Mouse (Mus musculus) kidney, postnatal 10 days (tissue): ENCODE data around the gene Gm4881.
"Not testable (repeated sequence)": the region's sequence is repeated elsewhere in the genome, so short reads cannot be mapped to it uniquely, and the experiment has no call there.

ENCODE experiments used
- DNase-seq: peaks from one replicate; pipeline ENCODE4 v3.0.0; 2021; ENCODE audit warnings: mixed read lengths

The Gm4881 gene

GRCm38 (mm10) chr7:24953966-24954365 is 9.7 kb upstream of the Gm4881 start:
- no peak for DNase-seq

- DNase-seq: peak; percentile 87
These were observed 5.8 kb upstream of the Gm4881 start for GRCm38 (mm10) chr7:24949958-24950623.

- DNase-seq: no peak
These were observed 4.5 kb upstream of the Gm4881 start for GRCm38 (mm10) chr7:24948774-24949173.

GRCm38 (mm10) chr7:24947316-24948048 is 3.2 kb upstream of the Gm4881 start:
- no peak for DNase-seq

GRCm38 (mm10) chr7:24943641-24944040 is 653 bp downstream of the Gm4881 start:
- no peak for DNase-seq

- DNase-seq: no peak
These were observed 12.6 kb downstream of the Gm4881 start for GRCm38 (mm10) chr7:24931651-24932050.

- DNase-seq: no peak
These were observed 13.8 kb downstream of the Gm4881 start for GRCm38 (mm10) chr7:24930475-24930874.

GRCm38 (mm10) chr7:24919728-24920127 is 24.6 kb downstream of the Gm4881 start:
- no peak for DNase-seq

GRCm38 (mm10) chr7:24918763-24919323 is 25.5 kb downstream of the Gm4881 start:
- no peak for DNase-seq

- DNase-seq: no peak
These were observed 31.8 kb downstream of the Gm4881 start for GRCm38 (mm10) chr7:24912480-24912879.

GRCm38 (mm10) chr7:24907211-24907748 is 37.0 kb downstream of the Gm4881 start:
- DNase-seq: peak; percentile 36

- no peak for DNase-seq
These were observed 37.7 kb downstream of the Gm4881 start for GRCm38 (mm10) chr7:24906551-24906950.

GRCm38 (mm10) chr7:24904936-24905335 is 39.4 kb downstream of the Gm4881 start:
- peak; percentile 77 for DNase-seq

- DNase-seq: peak; percentile 99
These were observed 40.2 kb downstream of the Gm4881 start for GRCm38 (mm10) chr7:24904070-24904483.

GRCm38 (mm10) chr7:24903444-24903825 is 40.9 kb downstream of the Gm4881 start:
- DNase-seq: no peak

GRCm38 (mm10) chr7:24902630-24903443 is 41.5 kb downstream of the Gm4881 start, which contains the start of gene Arhgef1:
TSS of gene Arhgef1 (plus strand) at chr7:24902912.
- peak; percentile 86 for DNase-seq

- no peak for DNase-seq
These were observed 42.0 kb downstream of the Gm4881 start for GRCm38 (mm10) chr7:24902264-24902629.

GRCm38 (mm10) chr7:24901842-24902241 is 42.5 kb downstream of the Gm4881 start:
- DNase-seq: no peak

GRCm38 (mm10) chr7:24901114-24901513 is 43.2 kb downstream of the Gm4881 start:
- no peak for DNase-seq

GRCm38 (mm10) chr7:24897959-24898358 is 46.3 kb downstream of the Gm4881 start:
- DNase-seq: no peak

GRCm38 (mm10) chr7:24897224-24897623 is 47.1 kb downstream of the Gm4881 start, which contains the start of gene Cd79a:
TSS of gene Cd79a (plus strand) at chr7:24897381.
- no peak for DNase-seq

GRCm38 (mm10) chr7:24896269-24896668 is 48.0 kb downstream of the Gm4881 start:
- DNase-seq: no peak

- DNase-seq: not testable (repeated sequence)
These were observed 48.5 kb downstream of the Gm4881 start for GRCm38 (mm10) chr7:24895749-24896148.
